Mouse (Mus musculus) lung, adult 2 months (tissue): ENCODE measurements around the gene Gkn3.

ENCODE experiments used
- CTCF ChIP-seq: fragments of 200-500 bp; IDR thresholded peaks from 2 replicates; pipeline ENCODE4 v1.5.1; 2011; ENCODE audit warnings: mild to moderate bottlenecking, low read length, control low read depth; ENCODE audit not compliant: insufficient read depth
- POLR2A ChIP-seq: fragments of 200-500 bp; IDR thresholded peaks from 2 replicates; pipeline ENCODE4 v1.6.1; 2011; ENCODE audit warnings: low read depth, mild to moderate bottlenecking, control low read depth, low read length, borderline replicate concordance; ENCODE audit errors: extremely low read depth

GRCm38 (mm10) chr6:87394783-87395182 is 6.0 kb upstream of the Gkn3 start:
- TF ChIP-seq CTCF (no peak), POLR2A (no peak)
